Mouse (Mus musculus) megakaryocyte progenitor cell, adult 5-6 weeks (primary cell): ENCODE results near the gene Fev. TPM values are rescaled to one million over a fixed set of nuclear protein-coding genes. Genes with fewer than 3 reads are reported as not detected.

ENCODE experiments used
- ATAC-seq: replicated peaks from 2 replicates; pipeline ENCODE4 v1.8.0; 2016; ENCODE audit warnings: mild to moderate bottlenecking, moderate TSS enrichment, inconsistent platforms; ENCODE audit not compliant: poor library complexity
- total RNA-seq, 2 experiments: library from RNA; stranded (forward) in 1 of 2; stranded (reverse) in 1 of 2; fragments of 157-497, 149-512 nt in 1 of 2; fragments of 200-1000 nt in 1 of 2; gene quantifications; 2 replicates each; pipeline versions ENCODE4 v1.2.3 to v1.2.4; 2015 to 2017

Fev gene
- total RNA-seq (2015), result not detected in 2 replicates
- not detected in 2 replicates for total RNA-seq (2017)

DNA sequence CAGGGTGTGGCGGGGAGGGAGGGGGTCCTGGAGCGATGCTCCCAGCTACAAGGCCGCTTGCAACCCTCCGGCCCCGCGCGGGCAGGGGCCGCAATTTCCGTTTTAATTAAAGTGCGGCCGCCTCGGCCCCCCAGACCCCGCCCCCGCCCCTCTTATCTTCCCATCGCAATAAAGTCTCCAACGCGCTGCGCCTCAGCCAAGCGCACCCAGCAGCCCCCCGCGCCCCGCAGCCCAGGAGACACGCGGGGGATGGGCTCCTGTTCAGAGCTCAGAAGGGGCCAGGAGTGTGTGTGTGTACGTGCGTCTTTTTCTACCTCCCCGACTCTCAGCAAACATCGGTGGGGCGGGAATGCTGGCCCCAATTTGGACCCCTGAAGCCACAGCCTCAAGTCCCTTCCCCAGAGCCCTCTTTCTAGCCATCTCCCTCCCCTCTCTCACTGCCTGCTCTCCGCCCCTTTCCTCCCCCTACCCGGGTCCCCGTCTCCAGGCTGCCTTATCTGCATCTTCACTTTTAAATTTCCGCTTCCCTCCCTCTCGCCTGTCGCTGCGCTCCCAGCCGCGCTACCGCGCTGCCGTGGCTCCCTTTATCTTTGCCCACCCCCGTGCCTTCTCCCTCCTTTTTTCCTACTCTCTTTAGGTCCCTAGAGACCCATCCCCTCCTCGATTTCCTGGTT, at the start of gene Fev:
TSS of gene Fev (minus strand) at position 51 of the 674 bp plus-strand sequence.
- ATAC-seq, result no peak

DNA sequence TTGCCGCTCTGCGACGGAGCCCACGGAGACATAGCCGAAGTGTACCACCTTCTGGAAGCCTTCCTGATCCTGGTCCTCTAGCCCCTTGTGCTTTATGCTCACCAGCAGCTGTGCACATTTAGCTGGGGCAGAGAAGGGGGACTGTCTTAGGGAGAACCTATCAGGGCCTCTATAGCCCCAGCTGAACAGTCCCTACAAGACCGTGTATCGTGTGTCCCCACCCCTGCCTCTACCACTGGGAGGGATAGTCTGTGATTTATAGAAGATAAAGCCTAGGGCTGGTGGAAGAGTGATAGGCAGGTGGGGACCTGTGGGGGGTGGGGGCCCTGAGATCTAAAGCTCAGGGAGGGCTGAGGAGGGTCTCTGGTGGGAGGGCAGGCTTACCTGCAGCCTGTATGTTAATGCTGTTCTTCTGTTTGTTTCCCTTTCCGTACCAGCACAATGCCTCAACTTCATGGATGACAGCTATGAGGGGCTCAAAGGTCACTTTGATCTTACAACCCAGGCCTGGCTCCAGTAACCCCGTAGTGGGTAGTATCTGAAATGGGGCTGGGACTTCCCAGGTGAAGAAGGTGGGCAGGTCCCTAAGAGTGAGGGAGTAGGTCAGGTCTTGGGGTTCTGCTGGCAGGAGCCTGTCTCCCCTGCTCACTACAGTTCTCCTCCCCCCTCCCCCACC, 42.5 kb upstream of the Fev start:
- no peak for ATAC-seq

DNA sequence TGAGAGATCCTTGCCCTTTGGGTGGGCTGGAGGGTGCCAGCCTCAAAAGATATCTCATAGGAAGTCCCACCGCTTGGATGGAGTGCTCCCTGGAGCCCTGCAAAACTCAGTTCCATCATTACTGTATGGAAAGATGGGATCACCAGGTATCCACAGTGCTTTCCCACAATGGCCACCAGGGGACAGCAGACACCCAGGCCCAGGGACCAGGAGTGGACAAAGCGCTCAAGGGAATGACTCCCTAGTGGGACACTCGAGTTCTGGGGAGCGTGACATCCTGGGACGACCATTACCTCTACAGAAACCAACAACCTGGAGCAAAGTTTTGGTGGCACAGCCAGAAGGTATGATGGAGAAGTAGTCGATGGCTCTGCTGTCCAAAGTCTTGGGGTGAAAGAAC, 41.5 kb upstream of the Fev start:
- ATAC-seq, result peak; percentile 55; the same call in 1 of the 2 replicates

GRCm38 (mm10) chr1:74924464-74924863, 39.2 kb upstream of the Fev start:
- no peak for ATAC-seq

GRCm38 (mm10) chr1:74915706-74916105, 30.5 kb upstream of the Fev start:
- ATAC-seq, result peak; percentile 52

- no peak for ATAC-seq
These were observed 17.0 kb upstream of the Fev start for GRCm38 (mm10) chr1:74902191-74902590.

GRCm38 (mm10) chr1:74901686-74902085, 16.5 kb upstream of the Fev start:
- no peak for ATAC-seq

DNA sequence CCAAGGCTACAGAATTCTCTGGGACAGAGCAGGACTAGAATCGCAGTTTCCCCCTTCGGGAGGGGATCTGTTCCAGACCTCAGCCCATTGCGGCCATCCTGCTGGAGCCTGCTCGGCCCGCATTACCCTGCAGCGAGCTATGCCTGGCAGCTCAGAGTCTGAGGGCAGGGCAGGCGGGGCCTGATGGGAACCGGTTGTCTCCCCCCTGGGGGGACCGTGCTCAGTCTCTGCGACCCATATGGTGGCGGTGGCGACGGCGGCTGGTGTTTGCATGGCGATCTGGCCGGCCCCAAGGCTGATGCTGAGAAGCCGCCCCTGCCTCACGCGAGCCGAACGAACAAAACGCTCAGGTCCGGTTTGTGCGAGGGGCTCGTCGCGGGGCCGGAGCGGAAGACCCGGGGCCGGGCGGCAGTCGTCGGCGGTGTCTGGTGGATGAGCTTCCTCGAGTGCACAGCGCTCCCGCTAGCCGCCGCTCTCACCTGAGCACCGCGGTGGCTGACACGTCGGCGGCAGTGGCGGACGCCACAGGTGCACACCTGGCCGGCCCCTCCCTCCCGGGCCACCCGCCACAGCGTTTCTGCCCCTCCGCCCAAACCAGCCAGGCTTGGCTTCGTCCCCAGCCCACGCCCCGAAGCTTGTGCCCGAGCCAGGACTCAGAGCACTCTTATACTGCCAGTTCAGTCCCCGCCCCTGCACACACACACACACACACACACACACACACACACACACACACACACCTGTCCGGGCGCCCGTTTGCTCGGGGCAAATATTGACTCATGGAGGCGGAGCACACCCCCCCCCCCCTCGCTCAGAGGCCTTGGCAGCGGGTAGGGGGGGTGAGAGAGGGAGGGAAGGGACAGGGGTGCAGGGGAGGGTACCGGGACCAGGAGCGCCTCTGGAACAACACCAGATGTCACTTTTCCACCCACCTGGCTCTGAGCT, 15.4 kb upstream of the Fev start:
- ATAC-seq, result no peak

- ATAC-seq, result no peak
These were observed 13.6 kb upstream of the Fev start for GRCm38 (mm10) chr1:74898656-74899431.

DNA sequence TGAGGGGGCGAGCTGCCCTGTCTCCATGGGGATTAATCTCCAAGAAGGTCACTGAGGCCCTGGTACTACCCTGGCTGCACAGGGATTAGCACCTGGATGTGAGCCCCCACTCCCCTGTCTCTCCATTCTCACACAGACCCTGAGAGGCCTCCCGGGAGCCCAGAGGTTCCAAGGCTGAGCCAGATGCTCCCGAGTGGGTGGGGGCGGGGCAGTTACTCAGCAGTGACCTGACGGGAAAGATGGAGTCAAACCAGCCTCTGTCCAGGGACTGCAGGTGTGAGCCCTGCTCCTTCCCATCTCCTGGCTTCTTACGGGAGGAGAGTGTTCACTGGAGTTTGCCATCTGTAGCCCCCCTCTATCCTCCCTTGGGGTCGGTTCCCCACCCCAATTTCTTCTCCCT, 12.8 kb upstream of the Fev start:
- no peak for ATAC-seq

DNA sequence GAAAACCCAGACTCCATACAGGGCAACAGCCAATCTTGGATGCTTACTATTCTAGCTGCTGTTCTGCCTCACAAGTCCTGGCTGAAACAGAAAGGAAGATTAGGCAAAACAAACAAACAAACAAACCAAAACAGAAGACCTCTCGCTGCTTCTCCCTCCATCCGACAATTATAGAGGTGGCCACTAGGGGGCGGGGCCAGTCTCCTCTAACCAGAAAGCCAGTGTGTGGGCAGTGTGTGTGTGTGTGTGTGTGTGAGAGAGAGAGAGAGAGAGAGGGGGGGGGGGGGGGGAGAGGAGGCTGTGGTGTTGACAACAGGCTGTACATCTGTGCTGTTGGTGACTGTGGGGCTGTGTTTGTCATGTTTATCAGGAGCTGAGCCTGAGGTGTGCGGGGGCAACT, 9.7 kb upstream of the Fev start:
- peak; percentile 64; the same call in 1 of the 2 replicates for ATAC-seq

DNA sequence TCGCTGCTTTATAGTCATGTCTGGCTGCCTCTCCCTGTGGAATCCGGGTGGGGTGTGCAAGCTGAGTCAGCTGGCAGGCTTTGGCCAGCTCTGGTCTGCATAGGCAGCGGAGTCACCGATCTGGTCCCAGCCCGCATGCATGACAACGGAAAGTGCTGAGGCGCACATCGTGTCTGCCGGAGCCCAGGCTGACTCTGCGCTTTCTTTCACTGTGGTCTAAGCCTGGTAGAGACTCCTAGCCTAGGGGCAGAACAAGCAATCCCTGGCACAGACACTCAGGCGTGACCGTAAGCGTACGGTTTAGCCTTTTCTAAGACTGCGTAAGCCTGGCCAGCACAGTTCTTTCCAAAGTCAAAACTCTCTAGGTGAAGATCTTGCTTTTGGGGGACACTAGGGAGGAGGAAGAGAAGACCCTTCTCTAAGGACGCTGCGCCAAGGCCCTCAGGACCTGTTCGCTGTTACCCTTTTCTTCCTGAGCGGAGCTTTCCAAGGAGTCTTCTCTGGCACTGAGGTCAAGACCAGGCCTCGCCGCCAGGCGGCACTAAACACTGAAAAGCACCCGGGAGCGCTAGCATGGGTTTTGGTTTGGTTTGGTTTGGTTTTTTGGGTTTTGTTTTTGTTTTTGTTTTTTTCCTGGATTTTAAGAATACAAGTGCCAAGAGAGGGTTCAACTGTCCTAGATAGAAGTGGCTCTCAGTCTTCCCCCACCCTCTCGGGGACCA, 8.1 kb upstream of the Fev start, which contains the start of gene Cryba2:
TSS of gene Cryba2 (minus strand) at position 10 of the 722 bp plus-strand sequence.
- ATAC-seq, result peak; percentile 79

GRCm38 (mm10) chr1:74892351-74893133, 7.3 kb upstream of the Fev start:
- no peak for ATAC-seq

- ATAC-seq, result peak; percentile 62; the same call in 1 of the 2 replicates
These were observed 6.3 kb upstream of the Fev start for GRCm38 (mm10) chr1:74891513-74891912.

DNA sequence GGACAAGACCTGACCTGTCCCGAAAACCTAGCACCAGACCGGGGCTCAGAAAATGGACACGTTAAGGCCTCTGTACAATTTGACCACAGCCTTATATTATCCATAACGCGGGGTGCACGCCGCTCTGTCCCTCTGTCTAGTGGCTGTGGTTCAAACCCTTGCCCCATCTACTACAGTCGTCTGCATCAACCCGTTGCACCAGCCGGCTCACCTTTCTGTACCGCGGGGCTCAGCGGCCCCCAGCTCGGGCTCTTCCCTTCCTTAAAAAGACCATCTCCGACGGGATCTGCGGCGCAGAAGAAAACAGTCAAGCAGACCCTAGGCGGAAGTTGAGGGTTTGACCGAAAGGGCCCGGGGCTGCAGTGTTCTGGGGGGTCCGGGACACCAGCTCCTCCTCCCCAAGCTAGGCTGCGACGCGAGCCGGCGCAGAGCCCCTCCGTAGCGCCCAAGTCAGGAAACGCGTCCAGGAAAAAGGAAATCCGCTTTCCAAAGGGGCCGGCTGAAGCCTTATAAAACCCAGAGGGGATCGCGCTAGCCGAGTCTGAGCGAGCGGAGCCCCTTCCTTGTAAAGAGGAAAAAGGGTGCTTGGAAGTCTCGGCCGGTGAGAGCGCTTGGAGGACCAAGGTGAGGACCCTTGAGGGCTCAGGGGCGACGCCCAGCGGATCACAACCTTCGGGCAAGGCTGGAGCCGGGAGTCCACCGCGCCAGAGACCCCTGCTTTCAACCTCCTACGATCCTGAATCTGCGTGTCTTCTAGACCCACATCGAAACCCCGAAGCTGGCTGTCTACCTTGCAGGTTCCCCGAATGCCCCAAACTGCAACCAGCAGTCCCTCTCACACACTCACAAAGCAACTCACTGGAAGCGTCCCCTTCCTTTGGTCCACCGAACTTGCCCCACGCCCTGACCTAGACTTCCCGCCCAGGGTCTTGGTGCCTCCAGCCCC, 750 bp downstream of the Fev start:
- ATAC-seq, result no peak

- no peak for ATAC-seq
These were observed 1.8 kb downstream of the Fev start for GRCm38 (mm10) chr1:74883441-74883840.

GRCm38 (mm10) chr1:74882828-74883227, 2.4 kb downstream of the Fev start:
- no peak for ATAC-seq
